Mouse (Mus musculus) neural tube, embryonic 11.5 days (tissue): Measurements from ENCODE around the gene Cend1. TPM values are rescaled to one million over a fixed set of nuclear protein-coding genes. Genes with fewer than 3 reads are reported as not detected.
A peak's percentile ranks its signal among the peaks of the same experiment; 100 is the strongest.
"Not testable (repeated sequence)": the region's sequence is repeated elsewhere in the genome, so short reads cannot be mapped to it uniquely, and the experiment has no call there.

Experiments
- ATAC-seq: fragments of 200-750 bp; cut with Nextera tagmentation; 2 replicates; pipeline ENCODE4 v1.8.0; 2017; ENCODE audit warnings: moderate number of reproducible peaks, mild to moderate bottlenecking, moderate TSS enrichment, moderate library complexity; ENCODE audit not compliant: insufficient read depth, low FRiP score, low TSS enrichment
- DNase-seq: peaks from one replicate; pipeline ENCODE4 v3.0.0-alpha.2; 2015; ENCODE audit warnings: low spot score
- H3K27ac ChIP-seq: fragments of 300-500 bp; sonication (generic); 2 replicates; pipeline ENCODE4 v1.5.1; 2014; ENCODE audit warnings: low read depth, mild to moderate bottlenecking, low read length
- H3K27me3 ChIP-seq: fragments of 300-500 bp; sonication (generic); 2 replicates; pipeline ENCODE4 v1.6.1; 2014; ENCODE audit warnings: mild to moderate bottlenecking, low read length, mixed read lengths; ENCODE audit not compliant: control insufficient read depth, insufficient read depth
- H3K36me3 ChIP-seq: fragments of 300-500 bp; sonication (generic); 2 replicates; pipeline ENCODE4 v1.6.1; 2014; ENCODE audit warnings: mild to moderate bottlenecking, low read length, moderate library complexity, mixed read lengths; ENCODE audit not compliant: control insufficient read depth, insufficient read depth
- H3K4me1 ChIP-seq: fragments of 300-500 bp; sonication (generic); 2 replicates; pipeline ENCODE4 v1.6.1; 2014; ENCODE audit warnings: low read length, mixed read lengths; ENCODE audit not compliant: control insufficient read depth, insufficient read depth
- H3K4me2 ChIP-seq: fragments of 300-500 bp; sonication (generic); 2 replicates; pipeline ENCODE4 v1.6.1; 2014; ENCODE audit warnings: low read depth, mild to moderate bottlenecking, moderate library complexity
- H3K4me3 ChIP-seq: fragments of 300-500 bp; sonication (generic); 2 replicates; pipeline ENCODE4 v1.5.1; 2014; ENCODE audit warnings: low read depth, low read length
- H3K9ac ChIP-seq: fragments of 300-500 bp; sonication (generic); 2 replicates; pipeline ENCODE4 v1.6.1; 2014; ENCODE audit warnings: mild to moderate bottlenecking, low read length
- H3K9me3 ChIP-seq: fragments of 300-500 bp; sonication (generic); 2 replicates; pipeline ENCODE4 v1.6.1; 2016; ENCODE audit warnings: low read length; ENCODE audit not compliant: control insufficient read depth
- WGBS: fragments of 180-500 bp; shearing (Covaris S2); extraction: QIAGEN DNeasy Blood & Tissue Kit; methylation state at CpG from one replicate; pipeline ENCODE4 v1.1.7; 2014; 5-methylcytosine and 5-hydroxymethylcytosine counted together
- polyA plus RNA-seq: library from polyadenylated mRNA; unstranded; fragments of >200 nt; fragmentation: Nextera tagmentation; extraction: Ambion mirVana; gene quantifications from 2 replicates; pipeline ENCODE4 v1.2.1, GENCODE M21; 2014

Cend1 gene
- polyA plus RNA-seq, 1 experiment from 2014 or later: 13.9 TPM

GRCm38 (mm10) chr7:141417731-141418681, 11.3 kb downstream of the Cend1 start:
- ATAC-seq (no peak), DNase-seq (no peak)

GRCm38 (mm10) chr7:141416144-141416841, 13.0 kb downstream of the Cend1 start:
- H3K9me3 ChIP-seq: no peaks in the 10 kb centered on the region
- H3K27ac ChIP-seq: no peak overlapping the region
- H3K36me3 ChIP-seq: no peaks in the 10 kb centered on the region
- 80% methylated on average over 6 of the region's 6 CpGs for WGBS
- DNase-seq (no peak), ATAC-seq (no peak)
- no peak overlapping the region for H3K4me3 ChIP-seq
- H3K4me2 ChIP-seq: no peak overlapping the region
- H3K4me1 ChIP-seq: peaks cover 6% of the 10 kb centered on the region; the same call in 1 of the 2 replicates
- no peak overlapping the region for H3K9ac ChIP-seq
- H3K27me3 ChIP-seq: no peaks in the 10 kb centered on the region

More at GRCm38 (mm10) chr7:141417731-141418681, 11.3 kb downstream of the Cend1 start:
- peaks cover 3% of the 10 kb centered on the region; the same call in 1 of the 2 replicates for H3K4me1 ChIP-seq
- H3K4me2 ChIP-seq: no peak overlapping the region
- no peaks in the 10 kb centered on the region for H3K27me3 ChIP-seq
- H3K4me3 ChIP-seq: no peak overlapping the region
- no peak overlapping the region for H3K27ac ChIP-seq
- 70% methylated on average over 8 of the region's 8 CpGs for whole genome bisulfite sequencing
- no peak overlapping the region for H3K9ac ChIP-seq
- H3K36me3 ChIP-seq: no peaks in the 10 kb centered on the region
- H3K9me3 ChIP-seq: no peaks in the 10 kb centered on the region

GRCm38 (mm10) chr7:141413809-141414584, 15.3 kb downstream of the Cend1 start, which contains the start of gene Gatd1:
Gene Gatd1, minus strand, starts transcription at chr7:141414136.
- peak within 1 kb of the TSS; percentile 82 for H3K9ac ChIP-seq
- H3K36me3 ChIP-seq: no peaks in the 10 kb centered on the region
- ATAC-seq (peak; percentile 85), DNase-seq (peak; percentile 100)
- peaks cover 10% of the 10 kb centered on the region; the same call in 1 of the 2 replicates for H3K4me1 ChIP-seq
- no peaks in the 10 kb centered on the region for H3K27me3 ChIP-seq
- peak within 1 kb of the TSS; percentile 77 for H3K4me3 ChIP-seq
- H3K27ac ChIP-seq: peak within 1 kb of the TSS; percentile 75
- H3K9me3 ChIP-seq: no peaks in the 10 kb centered on the region
- peak within 1 kb of the TSS; percentile 85 for H3K4me2 ChIP-seq
- WGBS: under 1% methylated on average over 53 of the region's 56 CpGs

GRCm38 (mm10) chr7:141413331-141413730, 16.0 kb downstream of the Cend1 start:
- H3K4me3 ChIP-seq: peak overlapping the region; percentile 77
- H3K9me3 ChIP-seq: no peaks in the 10 kb centered on the region
- DNase-seq: peak; percentile 26
- peaks cover 2% of the 10 kb centered on the region; the same call in 1 of the 2 replicates for H3K36me3 ChIP-seq
- WGBS: 3% methylated on average over 16 of the region's 16 CpGs
- peaks cover 10% of the 10 kb centered on the region; the same call in 1 of the 2 replicates for H3K4me1 ChIP-seq
- peak overlapping the region; percentile 75 for H3K27ac ChIP-seq
- ATAC-seq: peak; percentile 11; the same call in 1 of the 2 replicates
- H3K9ac ChIP-seq: peak overlapping the region; percentile 82
- peak overlapping the region; percentile 85 for H3K4me2 ChIP-seq
- no peaks in the 10 kb centered on the region for H3K27me3 ChIP-seq

GRCm38 (mm10) chr7:141411667-141412066, 17.6 kb downstream of the Cend1 start:
- Histone ChIP-seq H3K4me2 (no peak overlapping the region), H3K36me3 (peaks cover 4% of the 10 kb centered on the region; the same call in 1 of the 2 replicates), H3K27me3 (no peaks in the 10 kb centered on the region), H3K4me3 (no peak overlapping the region), H3K9me3 (no peaks in the 10 kb centered on the region), H3K9ac (no peak overlapping the region), H3K27ac (no peak overlapping the region), H3K4me1 (peaks cover 10% of the 10 kb centered on the region; the same call in 1 of the 2 replicates)
- DNase-seq (no peak), ATAC-seq (no peak)
- 100% methylated on average over 1 of the region's 1 CpGs for WGBS

GRCm38 (mm10) chr7:141410631-141411030, 18.7 kb downstream of the Cend1 start:
- Histone ChIP-seq H3K9ac (no peak overlapping the region), H3K27me3 (no peaks in the 10 kb centered on the region), H3K36me3 (peaks cover 4% of the 10 kb centered on the region; the same call in 1 of the 2 replicates), H3K27ac (no peak overlapping the region), H3K4me2 (no peak overlapping the region), H3K4me3 (no peak overlapping the region), H3K4me1 (peaks cover 10% of the 10 kb centered on the region; the same call in 1 of the 2 replicates), H3K9me3 (no peaks in the 10 kb centered on the region)
- 91% methylated on average over 8 of the region's 8 CpGs for WGBS
- DNase-seq: no peak
- no peak for ATAC-seq

- H3K9ac ChIP-seq: no peak overlapping the region
- H3K36me3 ChIP-seq: peaks cover 4% of the 10 kb centered on the region; the same call in 1 of the 2 replicates
- DNase-seq (peak; percentile 86), ATAC-seq (peak; percentile 39; the same call in 1 of the 2 replicates)
- peaks cover 8% of the 10 kb centered on the region; the same call in 1 of the 2 replicates for H3K4me1 ChIP-seq
- H3K27ac ChIP-seq: no peak overlapping the region
- no peak overlapping the region for H3K4me3 ChIP-seq
- WGBS: 13% methylated on average over 11 of the region's 11 CpGs
- H3K9me3 ChIP-seq: no peaks in the 10 kb centered on the region
- H3K27me3 ChIP-seq: no peaks in the 10 kb centered on the region
- H3K4me2 ChIP-seq: no peak overlapping the region
These were observed 20.5 kb downstream of the Cend1 start for GRCm38 (mm10) chr7:141408833-141409232.

- not testable (repeated sequence) for H3K27me3 ChIP-seq, H3K9me3 ChIP-seq, ATAC-seq, H3K9ac ChIP-seq, H3K27ac ChIP-seq, H3K4me2 ChIP-seq, H3K4me3 ChIP-seq, H3K36me3 ChIP-seq, H3K4me1 ChIP-seq, DNase-seq
- 97% methylated on average over 7 of the region's 7 CpGs for WGBS
These were observed 21.6 kb downstream of the Cend1 start for GRCm38 (mm10) chr7:141407670-141408069.
